Comparison of ENCODE assay signal across 17 mouse cellular contexts in the genomic region with DNA sequence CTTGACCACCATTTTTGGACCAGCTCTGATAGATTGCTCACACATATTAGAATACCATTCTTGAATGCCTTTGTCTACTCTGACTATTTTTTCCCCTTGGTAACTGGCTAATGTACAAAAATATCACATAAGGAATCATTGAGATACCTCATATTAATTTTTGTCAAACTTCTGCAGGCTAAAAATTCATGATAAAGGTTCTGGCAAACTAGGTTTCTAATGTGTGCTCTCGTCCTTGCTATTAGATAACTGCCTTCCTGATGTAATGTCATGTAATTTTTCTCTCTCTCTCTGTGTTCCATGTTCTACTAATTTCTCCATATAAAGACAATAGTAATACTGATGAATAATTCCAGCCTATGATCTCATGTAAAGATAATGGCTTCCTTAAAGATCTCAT.
A peak's percentile ranks its signal among the peaks of the same experiment; 100 is the strongest.
DNase-seq lines count a peak whose midpoint lies in the region; TF ChIP-seq lines count a peak whose summit lies in the region.
"Had no signal": no experiment of that assay in that cellular context is flagged by ENCODE, and none has a peak within 500 bp of the region (broad histone marks: within the 10 kb centered on the region; RNA-seq: fewer than 3 reads in every experiment).

No protein-coding gene starts in this region.

- no peaks in the 10 kb centered on the region for H3K79me2 ChIP-seq in MEL (ENCODE audit: control insufficient read depth, insufficient read depth, low read length, poor library complexity)

- no peaks in the 10 kb centered on the region; a peak in 1 of 4 replicates for H3K4me1 ChIP-seq in MEL (ENCODE audit: control insufficient read depth in 1 of 2, insufficient read depth in 2 of 2, low read length in 2 of 2)

- no peaks in the 10 kb centered on the region for H3K9me3 ChIP-seq in MEL (replicated peaks; ENCODE audit: insufficient read depth, low read length)
- H3K9me3 ChIP-seq: G1E had no signal

- TF ChIP-seq CTCF in MEL (IDR thresholded peaks at IDR 0.05 in 2 of 3, conservative IDR thresholded peaks at IDR 0.05 in 1 of 3; ENCODE audit: control insufficient read depth in 1 of 3, insufficient read depth in 1 of 3, low read depth in 2 of 3, low read length in 3 of 3, poor library complexity in 1 of 3, severe bottlenecking in 1 of 3) = no peak

- no peak overlapping the region for H3K9ac ChIP-seq in MEL (ENCODE audit: control insufficient read depth, low read depth, low read length, poor library complexity, severe bottlenecking)

- TF ChIP-seq POLR2A in MEL (IDR thresholded peaks at IDR 0.05; ENCODE audit: control insufficient read depth in 1 of 2, insufficient read depth in 1 of 2, low read depth in 1 of 2, low read length in 2 of 2, poor library complexity in 1 of 2) = no peak

- H3K36me3 ChIP-seq in MEL (ENCODE audit: control insufficient read depth in 1 of 2, insufficient read depth in 2 of 2, low read length in 2 of 2) = no peaks in the 10 kb centered on the region
- H3K36me3 ChIP-seq: G1E had no signal

- no peaks in the 10 kb centered on the region for H3K27me3 ChIP-seq in MEL (ENCODE audit: control insufficient read depth in 1 of 2, insufficient read depth in 2 of 2, low read length in 2 of 2)
- H3K27me3 ChIP-seq: CH12.LX, Patski had no signal

- no peak for DNase-seq in MEL (ENCODE audit: low read depth, low spot score)
- DNase-seq in cerebellum, adult 11-12 months = no peak
- DNase-seq: adrenal gland, adult 2 months; adrenal gland, adult 8-10 months; adrenal gland, postnatal 10 days; adrenal gland, postnatal 14 days; adrenal gland, postnatal 25 days; adrenal gland, postnatal 36 days; B cell, adult 2 months; cerebellum, adult 11 months; cerebellum, adult 18-20 months; cerebellum, adult 2 months; cerebellum, adult 8-10 months; cerebellum, adult 9-10 months had no signal

- H3K27ac ChIP-seq in MEL (ENCODE audit: control insufficient read depth, low read depth, low read length) = no peak overlapping the region; the same call in 1 of the 2 replicates

- no peak overlapping the region for H3K4me3 ChIP-seq in MEL (ENCODE audit: control insufficient read depth in 1 of 2, insufficient read depth in 1 of 2, low read depth in 2 of 2, low read length in 2 of 2)

- TF ChIP-seq EP300 in MEL (IDR thresholded peaks at IDR 0.05; ENCODE audit: low read depth in 1 of 2, low read length in 2 of 2) = peak in 1 of 2 experiments; percentile 57; a peak in 1 of 4 replicates

- TF ChIP-seq RAD21 in MEL (IDR thresholded peaks at IDR 0.05; ENCODE audit: low read depth, low read length) = no peak

TF ChIP-seq in MEL, 35 proteins besides CTCF, POLR2A, EP300 and RAD21:
- TF ChIP-seq TCF12 (IDR thresholded peaks at IDR 0.05; ENCODE audit: low read depth, low read length) = peak; percentile 65; the same call in 1 of the 2 replicates
- TF ChIP-seq KAT2A (conservative IDR thresholded peaks at IDR 0.05; ENCODE audit: low read depth, low read length) = no peak
- no peak for TF ChIP-seq NELFE (IDR thresholded peaks at IDR 0.05; ENCODE audit: low read depth, low read length)
